Mouse (Mus musculus) gastrocnemius, postnatal 10 days (tissue): ENCODE data around the gene Fam69b. TPM values are rescaled to one million over a fixed set of nuclear protein-coding genes. Genes with fewer than 3 reads are reported as not detected.
A peak's percentile ranks its signal among the peaks of the same experiment; 100 is the strongest.

Experiments
- DNase-seq: peaks from one replicate; pipeline ENCODE4 v3.0.0; 2021; ENCODE audit warnings: mixed read lengths
- long read RNA-seq, 2 experiments: library from polyadenylated mRNA; stranded (forward); transcript quantifications; one replicate each; pipeline ENCODE4 v2.0.0; 2021
- total RNA-seq, 2 experiments: library from RNA; stranded (reverse); gene quantifications; 2 replicates each; pipeline ENCODE4 v1.2.3; 2021

Gene Fam69b
- 1 to 10 TPM; 2.9 to 3.4 TPM for total RNA-seq
- long read RNA-seq, experiment 1, transcript Fam69b-201 (5 exons, 1,622 nt), result major isoform, 7 of 9 reads
- long read RNA-seq, experiment 1, partial matches to known transcripts, result 2 of 9 reads
- long read RNA-seq, experiment 1, other reads (novel, unspliced or antisense), result 0 of 9 reads
- long read RNA-seq, experiment 2, transcript Fam69b-201 (5 exons, 1,622 nt), result major isoform, 7 of 7 reads
- long read RNA-seq, experiment 2, partial matches to known transcripts, result 0 of 7 reads
- long read RNA-seq, experiment 2, other reads (novel, unspliced or antisense), result 0 of 7 reads

DNA sequence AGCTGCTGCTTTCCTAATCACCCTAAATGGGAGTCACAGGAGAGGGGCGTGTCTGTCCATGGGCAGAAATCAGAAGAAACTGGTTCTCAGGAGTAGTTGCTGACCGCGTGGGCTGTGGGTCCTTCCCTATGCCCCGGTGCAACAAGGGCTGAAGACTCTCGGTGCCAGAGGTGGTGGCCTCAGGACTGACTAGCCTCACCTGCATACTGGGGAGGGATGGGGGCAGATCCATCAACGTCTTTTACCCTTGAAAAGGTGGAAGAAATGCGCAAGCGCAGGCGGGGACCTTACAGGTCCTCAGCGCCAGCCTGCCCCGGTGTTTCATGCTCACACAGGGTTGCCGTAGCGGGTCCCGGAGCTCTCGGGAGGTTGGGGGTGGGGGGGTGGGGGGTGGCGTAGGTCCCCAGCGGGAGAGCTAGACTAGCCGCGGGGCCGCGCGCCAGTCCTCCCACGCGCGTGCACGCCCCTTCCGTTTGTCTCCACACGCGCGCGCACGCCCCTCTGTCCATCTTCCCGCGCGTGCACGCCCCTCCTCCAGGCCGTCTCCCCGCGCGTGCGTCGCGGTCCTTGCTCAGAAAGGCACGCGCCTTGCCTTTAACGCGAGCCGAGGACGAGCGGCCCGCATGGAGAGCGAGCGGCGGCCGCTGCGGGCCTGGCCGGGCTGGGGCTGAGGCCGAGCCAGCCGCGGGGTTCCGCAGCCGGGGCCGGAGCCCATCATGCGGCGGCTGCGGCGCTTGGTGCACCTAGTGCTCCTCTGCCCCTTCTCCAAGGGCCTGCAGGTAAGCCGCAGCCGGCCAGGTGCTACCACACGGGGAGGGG is at the start of gene Fam69b:
Gene Fam69b (plus strand): TSS at position 537 of the 819 bp plus-strand sequence.
- peak; percentile 71 for DNase-seq

DNA sequence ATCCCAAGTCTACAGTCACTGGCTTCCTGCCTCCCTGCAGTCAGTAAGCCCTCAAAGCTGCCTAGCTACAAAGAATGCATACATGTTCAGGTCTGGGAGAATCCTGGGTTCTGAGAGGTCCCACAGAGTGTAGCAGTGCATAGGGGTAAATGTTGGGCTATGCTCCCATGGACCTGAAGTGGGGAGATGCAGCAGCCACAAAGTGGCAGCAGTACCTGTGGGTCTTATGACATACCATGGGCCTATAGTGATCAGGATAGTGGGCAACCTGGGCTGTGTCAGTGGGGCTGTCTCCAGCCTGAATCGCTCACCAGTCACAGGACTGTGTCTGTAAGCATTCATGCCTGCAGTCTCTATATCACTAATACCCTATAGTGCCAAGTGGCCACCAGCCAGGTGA is 48.5 kb upstream of the Fam69b start, which contains the start of gene Egfl7:
Gene Egfl7 (plus strand): TSS at position 301 of the 400 bp plus-strand sequence.
- no peak for DNase-seq

DNA sequence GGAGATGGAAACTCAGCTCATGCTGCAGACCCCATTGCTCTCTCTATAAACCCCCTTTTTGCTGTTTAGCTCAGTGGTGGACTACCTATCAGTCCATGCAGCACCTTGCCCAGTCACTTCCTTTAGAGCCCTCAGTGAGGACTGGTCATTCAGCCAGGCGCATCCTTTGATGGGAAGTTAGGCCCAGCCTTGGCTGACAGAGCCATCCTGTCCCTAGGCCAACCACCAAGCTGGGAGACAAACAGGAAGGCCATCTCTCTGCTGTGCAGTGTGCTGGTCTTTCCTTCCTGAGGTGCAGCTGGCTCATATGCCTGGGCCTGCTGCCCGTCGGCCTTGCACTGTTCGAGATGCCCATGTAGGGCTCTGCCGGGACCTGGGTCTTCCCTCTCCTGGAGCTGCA is 47.5 kb upstream of the Fam69b start:
- DNase-seq, result no peak

DNA sequence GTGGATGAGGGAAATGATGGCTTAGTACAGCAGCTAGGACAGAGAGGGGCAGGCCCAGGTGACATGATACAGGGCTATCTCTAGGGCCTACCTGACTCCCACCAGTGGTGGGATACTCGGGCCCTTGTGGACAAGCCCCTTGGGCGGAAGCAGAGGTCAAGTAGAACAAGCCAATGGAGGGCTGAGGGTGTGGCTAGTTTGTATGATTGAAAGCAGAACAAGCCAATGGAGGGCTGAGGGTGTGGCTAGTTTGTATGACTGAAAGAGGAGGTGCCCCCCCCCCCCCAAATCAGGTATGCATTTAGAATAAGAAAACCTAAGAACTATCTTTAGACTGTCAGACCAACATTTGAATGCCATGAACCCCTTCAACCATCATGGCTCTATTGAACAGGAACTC is 46.1 kb upstream of the Fam69b start:
- no peak for DNase-seq

DNA sequence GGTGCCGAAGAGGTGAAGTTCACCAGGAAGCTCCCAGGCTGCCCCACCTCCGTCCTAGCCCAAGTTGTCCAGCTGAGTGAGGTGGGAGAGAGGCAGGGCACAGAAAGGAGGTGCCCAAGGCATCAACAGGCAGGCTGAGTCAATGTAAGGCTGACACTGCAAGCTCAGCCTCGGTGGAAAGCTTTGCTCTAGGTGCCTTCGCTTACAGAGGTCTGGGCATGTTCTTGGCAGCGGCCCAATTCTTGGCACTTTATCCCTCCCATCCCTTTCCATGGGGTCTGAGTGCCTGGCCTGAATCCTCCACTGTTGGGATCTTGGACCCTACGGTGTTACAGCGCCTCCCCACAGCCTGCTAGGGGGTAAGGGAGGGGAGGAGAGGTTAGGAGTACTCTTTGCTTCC is 45.5 kb upstream of the Fam69b start:
- DNase-seq, result no peak

DNA sequence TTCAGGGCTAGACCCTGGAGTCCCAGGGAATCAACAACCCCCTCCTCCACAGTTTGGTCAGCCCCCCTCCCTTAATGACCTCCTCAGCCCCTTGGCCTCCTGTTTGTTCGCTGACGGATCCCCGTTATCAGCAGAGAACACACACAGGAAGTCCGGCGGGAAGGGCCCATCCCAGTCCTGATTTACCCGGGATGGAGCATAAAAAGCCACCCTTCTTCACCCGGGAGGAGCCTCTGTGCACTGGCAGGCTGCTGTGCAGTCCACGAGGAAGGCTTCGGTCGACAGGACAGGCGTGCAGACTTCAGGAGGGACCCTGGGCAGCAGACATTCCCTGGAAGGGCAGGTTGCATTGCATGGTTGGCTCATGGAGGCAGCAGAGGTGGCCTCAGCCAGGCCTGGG is 44.6 kb upstream of the Fam69b start:
- no peak for DNase-seq

DNA sequence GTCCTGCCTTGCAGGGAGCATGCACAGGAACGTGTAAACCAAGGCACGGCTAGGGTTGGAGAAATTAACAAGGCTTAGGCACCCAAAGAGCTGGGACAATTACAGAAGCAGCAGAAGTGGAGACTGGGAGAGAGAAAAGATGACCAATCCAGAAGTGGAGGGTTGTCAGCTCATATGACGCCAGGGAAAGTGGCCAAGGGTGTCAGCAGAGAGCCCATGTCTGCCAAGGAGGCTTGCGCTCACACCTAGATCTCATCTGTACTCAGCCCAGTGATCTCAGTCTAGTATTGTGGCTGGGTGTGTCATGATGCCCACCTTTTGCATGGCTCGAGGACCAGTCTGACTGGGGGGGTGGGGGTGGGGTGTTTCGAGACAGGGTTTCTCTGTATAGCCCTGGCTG is 42.5 kb upstream of the Fam69b start:
- DNase-seq, result no peak

DNA sequence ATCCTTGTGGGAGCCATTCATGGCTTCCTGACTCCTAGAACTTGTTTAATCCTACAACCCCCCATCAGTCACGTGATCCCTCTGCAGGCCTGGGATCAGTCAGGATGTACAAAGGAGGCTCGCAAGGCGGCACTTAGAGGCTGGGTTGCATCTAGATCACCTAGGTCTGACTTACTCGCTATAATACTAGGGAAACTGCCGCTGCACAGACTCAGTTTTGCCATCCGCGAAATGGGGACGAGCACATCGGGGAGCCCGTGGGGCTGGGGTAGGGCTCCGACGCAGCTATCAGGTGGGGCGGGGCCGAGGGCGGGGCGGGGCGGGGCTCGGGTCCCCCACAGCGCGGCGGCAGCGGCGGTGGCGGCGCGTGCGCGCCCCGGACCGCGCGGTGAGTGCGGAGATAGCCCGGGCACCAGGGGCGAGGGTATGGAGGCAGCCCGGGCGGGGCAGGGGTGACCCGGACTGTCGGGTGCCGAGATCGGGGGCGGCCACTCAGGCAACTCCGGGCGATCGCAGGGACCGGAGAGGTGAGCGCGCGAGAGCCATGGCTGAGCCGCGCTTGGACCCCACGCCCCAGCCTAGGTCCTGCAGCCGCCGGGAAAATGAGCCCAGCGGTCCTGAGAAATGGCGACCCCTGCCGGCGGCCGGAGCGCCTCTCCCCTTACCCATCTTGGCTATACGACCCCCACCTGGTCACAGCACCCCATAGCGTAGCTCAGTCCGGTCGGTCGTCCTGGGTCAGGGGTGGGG is 41.8 kb upstream of the Fam69b start, which contains the start of gene Gm20532:
Gene Gm20532 (plus strand): TSS at position 346 of the 750 bp plus-strand sequence.
- DNase-seq, result peak; percentile 76

DNA sequence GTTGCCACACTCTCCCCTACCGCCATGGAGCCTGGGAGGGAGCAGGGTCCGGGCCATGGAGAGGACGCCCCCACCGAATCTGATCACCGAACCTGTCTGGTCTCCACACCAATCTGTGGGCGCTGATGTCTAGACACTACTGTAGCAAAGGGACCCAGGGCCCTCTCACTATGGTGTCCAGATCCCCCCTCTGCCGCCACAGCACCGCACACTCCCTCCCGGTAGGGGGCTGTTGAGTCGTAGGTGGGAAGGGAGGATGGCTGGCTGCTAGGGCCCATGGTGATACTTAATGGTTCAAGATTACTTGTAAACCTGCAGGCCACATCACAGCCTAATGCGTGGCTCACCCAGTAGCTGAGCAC is 41.2 kb upstream of the Fam69b start:
- no peak for DNase-seq

DNA sequence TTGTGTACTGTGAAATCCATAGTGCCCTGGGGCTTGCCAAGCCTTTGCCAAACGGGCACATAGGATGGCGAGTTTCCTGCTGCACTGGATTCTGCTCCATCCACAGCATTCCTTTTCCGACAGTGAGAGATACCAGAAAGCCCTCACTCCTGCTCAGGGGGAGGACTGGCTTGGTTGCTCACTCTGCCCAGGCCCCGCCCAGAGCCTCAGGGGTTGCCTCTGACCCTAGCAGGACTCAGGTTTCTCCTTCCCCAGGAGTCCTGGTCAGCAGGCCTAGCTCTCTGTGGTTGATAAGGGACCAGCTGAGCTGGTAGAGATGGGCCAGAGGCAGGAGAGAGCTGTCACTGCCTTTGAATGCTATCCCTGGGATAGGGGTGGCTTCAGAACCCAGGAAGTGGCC is 39.7 kb upstream of the Fam69b start:
- DNase-seq, result no peak

DNA sequence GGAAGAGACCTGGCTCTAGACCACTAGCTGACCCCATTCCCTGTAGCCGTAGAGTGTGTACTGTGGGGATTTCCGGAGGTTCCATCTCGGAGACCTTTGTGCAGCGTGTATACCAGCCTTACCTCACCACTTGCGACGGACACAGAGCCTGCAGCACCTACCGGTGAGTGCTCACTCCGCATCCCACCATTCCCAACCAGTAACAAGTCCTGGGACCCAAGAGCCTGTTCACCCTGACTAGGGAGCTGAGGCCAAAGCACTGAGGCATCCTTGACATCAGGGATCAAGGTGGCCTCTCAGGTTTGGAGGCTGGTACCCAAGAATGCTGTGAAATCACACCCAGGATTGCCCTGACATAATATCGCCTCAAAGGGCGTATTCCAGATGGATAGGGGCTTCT is 39.0 kb upstream of the Fam69b start:
- DNase-seq, result no peak

DNA sequence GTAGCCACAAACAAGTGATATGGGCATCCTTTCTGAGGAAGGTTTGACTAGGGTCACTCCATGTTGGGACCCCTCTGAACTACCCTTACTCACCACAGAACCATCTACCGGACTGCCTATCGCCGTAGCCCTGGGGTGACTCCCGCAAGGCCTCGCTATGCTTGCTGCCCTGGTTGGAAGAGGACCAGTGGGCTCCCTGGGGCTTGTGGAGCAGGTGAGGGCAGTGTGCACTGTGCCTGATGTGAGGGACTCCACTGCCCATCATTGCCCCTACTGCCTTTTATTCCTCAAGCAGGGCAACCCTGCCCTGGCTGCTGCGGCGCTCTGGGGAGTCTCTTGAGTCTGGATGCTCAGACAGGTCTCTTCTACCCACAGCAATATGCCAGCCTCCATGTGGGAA is 38.0 kb upstream of the Fam69b start:
- DNase-seq, result no peak

DNA sequence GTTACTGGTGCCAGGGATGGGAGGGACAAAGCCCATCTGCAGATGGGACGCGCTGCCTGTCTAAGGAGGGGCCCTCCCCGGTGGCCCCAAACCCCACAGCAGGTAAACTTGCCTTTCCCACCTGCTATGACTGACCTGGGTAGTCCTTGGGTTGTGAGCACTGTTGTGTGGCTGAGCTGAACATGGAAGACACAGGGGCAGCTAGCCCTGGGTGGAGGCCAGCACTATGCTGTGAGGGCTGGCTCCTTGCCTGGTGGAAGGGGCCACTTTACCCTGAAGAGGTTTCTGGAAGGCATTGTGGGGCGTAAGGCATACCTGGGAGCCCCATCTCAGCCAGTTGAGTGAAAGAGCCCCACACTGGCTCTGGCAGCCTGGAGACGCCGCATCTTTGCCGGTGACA is 37.3 kb upstream of the Fam69b start:
- DNase-seq, result no peak

DNA sequence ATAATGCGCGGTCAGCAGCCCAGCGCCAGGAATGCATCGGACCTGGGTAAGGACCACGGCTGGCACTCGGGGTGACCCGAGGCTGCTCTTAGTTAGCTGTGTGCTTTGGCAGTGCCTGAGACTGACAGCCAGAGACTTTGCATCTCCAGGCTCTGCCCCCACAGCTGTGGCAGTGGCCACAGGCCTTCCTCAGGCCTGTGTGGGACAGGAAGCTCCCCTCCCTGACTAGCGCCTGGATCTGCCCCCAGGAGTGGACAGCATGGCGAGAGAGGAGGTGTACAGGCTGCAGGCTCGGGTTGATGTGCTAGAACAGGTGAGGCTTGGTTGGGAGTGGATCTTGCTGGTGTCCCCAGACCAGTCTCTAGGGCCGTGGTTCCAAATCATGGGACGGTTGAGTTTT is 36.8 kb upstream of the Fam69b start:
- no peak for DNase-seq

DNA sequence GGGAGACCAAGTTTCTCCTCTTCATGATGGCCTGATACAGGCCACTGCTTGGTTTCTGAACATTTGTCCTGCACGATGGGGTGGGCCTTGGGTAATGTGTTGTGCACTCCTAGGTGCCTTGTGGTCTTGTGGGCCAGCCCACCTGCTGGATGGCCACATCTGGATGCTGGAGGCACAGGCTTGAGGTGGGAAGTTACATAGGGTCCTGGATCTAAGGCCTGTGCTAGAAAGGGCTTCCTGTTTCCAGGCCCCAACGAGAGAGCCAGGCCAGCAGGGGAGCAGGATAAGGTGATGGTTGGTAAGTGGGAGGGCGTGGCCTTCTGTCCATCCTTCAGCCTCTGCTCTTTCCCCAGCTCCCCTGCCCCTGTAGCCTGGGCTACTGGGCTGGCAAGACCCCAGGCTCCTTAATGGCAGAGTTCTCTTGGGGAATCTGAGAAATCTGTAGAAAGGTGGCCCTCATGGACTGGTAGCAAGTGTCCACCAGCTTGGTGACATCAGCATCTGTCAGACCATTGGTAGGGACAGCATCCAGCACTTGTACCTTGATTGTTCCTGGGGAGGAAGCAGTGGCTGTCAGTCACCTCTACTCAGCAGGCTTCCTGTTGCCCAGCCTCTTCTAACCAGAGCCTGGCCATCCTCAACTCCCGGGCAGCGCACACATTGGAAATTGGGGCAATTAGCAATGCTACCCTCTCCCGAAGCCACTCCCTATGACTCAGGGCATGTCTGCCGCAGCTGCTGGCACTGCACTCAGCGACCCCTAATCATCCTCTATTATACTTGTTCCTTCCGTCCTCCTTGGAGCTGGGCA is 34.8 kb upstream of the Fam69b start:
- no peak for DNase-seq

DNA sequence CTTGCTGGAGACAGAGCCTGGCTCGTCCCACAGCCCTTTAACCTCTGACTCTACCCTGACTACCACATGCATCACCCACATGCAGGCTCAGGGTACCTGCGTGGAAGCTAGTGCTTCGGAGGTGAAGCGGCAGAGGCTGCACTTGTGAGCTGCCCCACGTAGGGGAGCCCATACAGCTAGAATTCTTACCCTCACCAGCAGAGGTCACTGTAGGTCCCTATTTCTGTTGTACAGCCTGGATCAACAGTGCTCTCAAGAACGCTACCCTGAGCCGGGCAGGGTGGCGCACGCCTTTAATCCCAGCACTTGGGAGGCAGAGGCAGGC is 34.3 kb upstream of the Fam69b start:
- DNase-seq, result peak; percentile 55

DNA sequence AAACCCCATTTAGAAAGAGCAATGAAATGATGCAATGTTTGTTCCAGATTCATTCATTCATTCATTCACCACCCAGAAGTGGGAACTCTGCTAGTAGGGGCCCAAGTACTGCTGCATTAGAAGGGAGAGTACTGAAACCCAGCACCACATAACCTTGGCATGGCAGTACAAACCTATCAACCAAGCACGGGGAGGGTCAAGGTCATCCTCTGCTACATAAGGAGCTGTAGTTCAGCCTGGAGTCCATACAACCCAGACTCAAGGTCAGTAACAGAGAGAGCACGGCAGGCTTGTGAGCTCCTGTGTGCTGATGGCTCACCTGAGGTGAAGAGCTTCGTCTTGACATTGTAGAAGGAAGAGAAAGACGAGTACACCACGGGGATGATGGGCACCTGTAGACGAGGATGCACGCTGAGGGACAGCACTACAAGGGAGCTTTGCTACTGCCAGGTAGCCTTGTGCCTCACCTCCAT is 33.8 kb upstream of the Fam69b start:
- no peak for DNase-seq

DNA sequence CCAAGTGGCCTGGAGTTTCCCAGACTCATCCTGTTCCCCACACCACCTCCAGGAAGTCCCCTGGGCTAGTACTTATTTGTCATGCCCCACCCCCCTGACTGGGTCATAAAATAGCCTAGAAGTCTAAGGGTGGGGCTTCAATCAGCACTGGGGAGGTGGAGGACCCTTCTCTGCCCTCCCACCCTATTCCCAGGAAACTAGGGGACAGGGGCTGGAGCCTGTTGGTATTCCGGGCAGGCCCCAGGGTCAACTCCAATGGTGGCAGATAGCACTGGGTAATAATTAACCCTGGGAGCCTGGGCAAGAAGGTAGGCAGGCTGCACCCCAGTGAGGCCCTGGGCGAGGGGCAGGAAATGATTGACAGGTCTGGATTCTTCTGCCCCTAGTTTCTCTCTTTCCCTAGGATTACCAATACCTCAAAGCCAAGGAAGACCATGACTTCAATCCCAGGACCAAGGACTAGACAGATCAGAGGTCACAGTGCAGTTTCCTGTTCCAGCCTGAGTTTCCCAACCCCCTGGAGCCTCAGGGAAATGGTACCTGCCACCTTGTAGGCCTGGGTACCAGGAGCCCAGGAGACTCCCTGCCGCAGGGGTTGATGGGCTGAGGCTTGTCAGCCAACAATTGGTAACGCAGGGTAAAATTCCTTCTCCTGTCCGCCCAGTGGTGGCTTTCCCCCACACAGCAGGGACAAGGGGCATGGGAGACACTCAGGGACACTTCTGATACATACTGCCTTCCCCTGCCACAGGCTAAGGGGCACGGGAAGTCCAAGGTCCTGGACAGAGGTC is 33.1 kb upstream of the Fam69b start:
- no peak for DNase-seq

DNA sequence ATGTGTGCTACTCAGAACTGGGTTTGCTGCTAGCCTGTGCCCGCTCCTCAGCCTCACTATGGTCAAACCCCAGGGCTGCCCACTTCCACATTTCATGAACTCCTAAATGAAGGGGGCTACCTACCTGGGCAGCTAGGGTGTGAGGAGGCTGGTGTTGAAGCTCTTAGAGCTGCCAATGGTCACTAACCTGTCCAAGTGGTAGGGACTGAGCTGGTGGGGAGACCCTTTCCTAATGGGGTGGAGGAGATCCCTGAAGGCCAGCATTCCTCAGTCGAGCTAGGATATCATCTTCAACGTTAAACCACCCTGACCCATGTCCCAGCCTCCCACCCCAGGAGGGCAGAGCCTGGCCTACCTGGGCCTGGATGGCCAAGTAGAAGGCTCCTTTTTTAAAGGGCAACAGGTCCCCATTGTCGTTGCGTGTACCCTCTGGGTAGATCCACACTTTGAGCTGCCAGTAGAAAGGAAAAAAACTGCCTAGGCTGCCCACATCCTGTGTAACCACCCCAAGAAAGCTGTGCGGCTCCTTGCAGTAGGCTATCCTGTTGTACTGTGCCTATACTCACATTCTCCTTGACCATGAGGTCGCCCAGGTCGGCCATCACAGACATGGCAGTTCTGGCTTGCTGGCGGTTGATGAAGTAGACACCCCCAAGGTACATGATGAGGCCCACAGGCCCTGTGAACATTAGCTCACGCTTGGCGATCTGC is 32.4 kb upstream of the Fam69b start:
- DNase-seq, result no peak

DNA sequence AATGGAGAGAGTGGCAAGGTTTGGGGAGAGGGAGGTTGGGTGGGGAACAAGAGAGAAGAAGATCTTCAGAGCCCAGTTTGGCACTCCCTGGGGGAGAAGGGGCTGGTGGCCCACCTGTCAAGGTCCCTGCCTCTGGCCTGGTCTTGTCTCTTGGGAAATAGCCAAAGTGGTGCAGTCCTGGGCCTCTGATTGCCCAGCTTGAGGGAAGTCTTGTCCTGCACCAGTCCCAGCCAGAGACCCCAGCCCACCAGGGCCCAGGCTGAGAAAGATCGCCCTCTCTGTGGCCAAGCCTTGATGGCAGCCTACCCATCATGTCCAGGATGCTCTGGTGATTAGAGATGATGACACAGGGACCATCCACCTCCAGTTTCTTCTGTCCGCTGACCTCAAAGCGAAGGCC is 31.4 kb upstream of the Fam69b start:
- no peak for DNase-seq

DNA sequence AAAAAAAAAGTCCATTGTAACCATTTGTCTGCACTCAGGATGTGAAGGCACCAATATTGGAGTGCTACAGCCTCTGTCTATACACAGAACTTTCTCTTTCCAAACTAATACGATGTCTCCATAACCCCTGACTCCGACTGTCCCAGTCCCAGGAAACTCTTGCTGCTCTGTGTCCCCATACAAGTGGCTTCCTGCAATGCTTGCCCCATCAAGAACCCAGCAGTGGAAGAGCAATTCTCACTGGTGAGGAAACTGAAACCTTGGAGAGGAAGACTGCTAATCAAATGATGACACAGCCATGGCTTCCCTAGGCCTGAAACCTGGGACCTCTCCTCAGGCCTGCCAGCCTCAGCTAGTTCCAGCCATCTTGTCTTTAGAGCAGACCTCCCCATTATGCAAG is 30.4 kb upstream of the Fam69b start:
- DNase-seq, result no peak
